Mouse (Mus musculus) liver, embryonic 18 days (tissue): Measurements from ENCODE around the gene Dnajc13. TPM values are rescaled to one million over a fixed set of nuclear protein-coding genes. Genes with fewer than 3 reads are reported as not detected.

Experiments
- polyA plus RNA-seq: library from polyadenylated mRNA; depleted of rRNA; stranded (reverse); fragments of >200 nt; gene quantifications from 2 replicates; pipeline ENCODE4 v1.2.3, GENCODE M21; 2012; rRNA removed

Dnajc13 gene
- polyA plus RNA-seq, result 14.9 and 16.3 TPM in 2 replicates

GRCm38 (mm10) chr9:104262823-104263352, at the start of gene Dnajc13:
Gene Dnajc13 (minus strand): TSS chr9:104262930.

GRCm38 (mm10) chr9:104126833-104127232, 135.9 kb downstream of the Dnajc13 start, which contains the start of gene Ackr4:
Gene Ackr4 (minus strand): TSS chr9:104126933.

Other genes with a start within 250 kb of the Dnajc13 start
- gene Gm28305, start 222.3 kb downstream of the Dnajc13 start, polyA plus RNA-seq, result not detected in 2 replicates
- gene Uba5, start 199.8 kb downstream of the Dnajc13 start, polyA plus RNA-seq, result 16.2 and 18.5 TPM in 2 replicates
- 77.9 and 82.2 TPM in 2 replicates for gene Acad11, start 199.6 kb downstream of the Dnajc13 start, polyA plus RNA-seq
- gene Ackr4, start 136.0 kb downstream of the Dnajc13 start, polyA plus RNA-seq, result 0.56 and 0.59 TPM in 2 replicates
- gene Acpp, start 74.8 kb upstream of the Dnajc13 start, polyA plus RNA-seq, result 1.1 and 1.4 TPM in 2 replicates